Mouse (Mus musculus): ENCODE measurements at regions not wholly inside any gene's neighbourhood (a gene's known extent, or its start where the extent isn't known, plus 50 kb on each side); places are given as distances from the start of the nearest gene placed in this dataset.

- TF ChIP-seq EP300 (IDR thresholded peaks at IDR 0.05; ENCODE audit: insufficient read depth, low read depth, low read length), result no peak
- no peak for TF ChIP-seq CTCF (IDR thresholded peaks at IDR 0.05; ENCODE audit: low read depth, low read length)
- no peak for TF ChIP-seq POLR2A (IDR thresholded peaks at IDR 0.05; ENCODE audit: insufficient read depth, low read length)
Observed at GRCm38 (mm10) chr10:56856186-56856585, 479.1 kb downstream of the Gja1 start.

All from ES-Bruce4 (cell line).